Mouse (Mus musculus) gastrocnemius, adult 18-20 months (tissue): ENCODE results near the gene Sema6d. TPM values are rescaled to one million over a fixed set of nuclear protein-coding genes. Genes with fewer than 3 reads are reported as not detected.

ENCODE experiments used
- DNase-seq: peaks from one replicate; pipeline ENCODE4 v3.0.0; 2021; ENCODE audit warnings: low spot score
- total RNA-seq, 2 experiments: library from RNA; stranded (reverse); gene quantifications; 2 replicates each; pipeline ENCODE4 v1.2.3; 2021

Sema6d gene
- total RNA-seq, 2 experiments from 2014 or later, result 8.4 to 11.2 TPM

DNA sequence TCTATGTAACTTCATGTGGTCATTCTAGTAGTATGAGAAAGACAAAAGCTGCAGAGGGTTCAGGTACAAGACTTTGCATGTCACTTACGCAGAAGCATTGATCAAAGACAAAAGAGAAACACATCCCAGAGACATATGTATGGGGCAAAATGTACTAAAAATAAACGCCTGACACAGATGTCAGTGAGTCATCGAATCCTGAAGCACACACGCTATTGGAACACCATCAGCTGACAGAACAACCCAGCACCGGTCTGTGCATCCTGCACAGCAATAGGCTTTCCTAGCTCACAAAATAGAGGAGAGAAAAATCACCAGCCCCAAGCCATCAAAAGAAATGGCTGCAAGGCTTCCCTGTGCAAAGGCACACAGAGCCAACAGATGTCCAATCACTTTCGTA, 443.8 kb downstream of the Sema6d start:
- no peak for DNase-seq

DNA sequence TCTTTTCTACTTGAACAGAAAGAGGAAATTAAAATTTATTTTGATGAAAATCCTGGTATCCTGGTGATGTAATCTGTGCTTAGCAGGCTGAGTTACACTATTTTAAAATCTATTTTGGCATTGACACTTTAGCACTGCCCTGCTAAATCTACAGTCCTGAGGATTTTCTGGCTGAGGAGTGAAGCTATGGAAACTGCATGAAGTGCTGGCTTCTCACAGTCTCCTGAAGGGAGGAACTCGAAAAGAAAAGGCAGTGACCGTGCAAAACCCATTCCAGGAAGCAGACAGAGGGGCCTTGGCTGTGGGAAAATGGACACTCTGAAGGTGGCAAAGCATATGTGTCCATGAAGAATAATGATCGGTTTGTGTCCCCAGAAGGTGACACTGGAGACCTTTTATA, 460.5 kb downstream of the Sema6d start:
- DNase-seq, result no peak

DNA sequence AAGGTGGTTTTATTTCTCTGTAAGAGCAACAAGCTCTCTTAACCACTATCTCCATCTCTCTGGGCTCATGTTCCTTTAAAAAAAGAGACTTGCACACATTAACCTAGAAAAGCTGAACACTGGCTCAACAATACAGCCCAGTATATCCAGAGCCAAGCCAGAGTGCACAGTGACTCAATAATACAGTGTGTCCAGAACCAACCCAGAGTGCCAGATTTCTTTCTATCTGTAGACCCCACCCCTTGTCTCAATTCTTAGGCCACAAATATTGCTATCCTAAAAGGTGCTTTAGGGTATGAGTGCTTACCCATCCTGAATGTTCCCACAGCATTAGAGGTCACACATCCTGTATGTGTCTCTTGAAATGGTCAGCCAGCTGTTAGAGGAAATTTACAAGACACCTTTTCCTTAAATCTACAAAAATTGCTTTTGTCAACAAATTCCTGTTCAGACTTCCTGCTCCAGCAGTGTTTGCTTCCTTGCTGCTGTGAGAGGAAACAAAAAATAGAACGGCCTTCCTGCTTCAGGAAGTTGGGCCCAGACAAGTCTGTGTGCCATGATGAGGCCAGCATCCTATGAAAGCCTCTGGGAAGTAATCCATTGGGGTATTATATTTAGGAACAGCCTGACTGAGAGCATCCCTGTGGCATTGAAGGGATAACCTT, 465.1 kb downstream of the Sema6d start:
- no peak for DNase-seq

DNA sequence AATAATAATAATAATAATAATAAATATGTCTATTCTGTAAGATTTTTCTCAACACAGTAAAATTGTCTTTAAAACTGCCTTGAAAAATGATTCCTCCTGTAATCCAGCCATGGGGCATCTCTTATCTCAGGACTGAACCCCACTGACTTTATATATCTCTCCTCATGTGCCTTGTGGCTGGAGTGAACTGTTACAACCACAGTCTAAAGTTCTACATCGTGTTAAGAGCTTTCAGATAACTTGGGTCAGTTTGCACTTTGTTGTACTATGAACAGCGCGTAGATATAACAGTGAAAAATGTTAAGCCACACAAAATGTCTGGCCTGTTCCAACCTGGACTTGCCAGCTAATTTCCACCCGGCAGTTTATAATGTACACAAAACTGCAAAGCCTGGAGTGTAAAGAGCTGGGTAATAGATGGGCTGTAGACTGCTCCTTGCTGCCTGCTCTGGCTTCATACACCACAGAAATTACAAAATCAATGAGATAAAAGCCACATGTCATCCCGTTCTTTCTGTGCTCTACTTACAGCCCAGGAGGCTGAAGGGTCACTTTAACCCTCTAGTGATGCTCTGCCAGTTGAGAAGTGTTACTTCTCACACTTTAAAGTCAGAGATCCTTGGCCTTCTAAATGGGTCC, 467.2 kb downstream of the Sema6d start:
- no peak for DNase-seq

DNA sequence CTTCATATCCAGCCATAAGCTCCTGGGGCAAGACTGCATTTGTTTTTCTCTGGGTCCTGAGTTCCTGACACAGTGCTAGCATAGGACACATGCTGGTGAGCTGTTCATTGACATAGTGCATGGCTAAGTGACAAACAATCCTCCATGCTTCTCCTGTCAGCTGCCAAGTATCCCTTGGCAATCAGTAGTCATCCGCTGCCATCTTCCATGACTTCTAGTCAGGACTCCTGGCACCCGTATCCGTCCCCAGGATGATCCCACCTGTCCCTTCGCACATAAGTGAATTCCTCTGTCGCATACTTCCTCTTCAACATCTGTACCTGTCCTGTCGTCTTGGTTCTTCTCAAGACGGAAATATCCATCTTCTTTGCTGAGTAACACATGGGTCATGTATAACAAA, 468.3 kb downstream of the Sema6d start:
- no peak for DNase-seq

DNA sequence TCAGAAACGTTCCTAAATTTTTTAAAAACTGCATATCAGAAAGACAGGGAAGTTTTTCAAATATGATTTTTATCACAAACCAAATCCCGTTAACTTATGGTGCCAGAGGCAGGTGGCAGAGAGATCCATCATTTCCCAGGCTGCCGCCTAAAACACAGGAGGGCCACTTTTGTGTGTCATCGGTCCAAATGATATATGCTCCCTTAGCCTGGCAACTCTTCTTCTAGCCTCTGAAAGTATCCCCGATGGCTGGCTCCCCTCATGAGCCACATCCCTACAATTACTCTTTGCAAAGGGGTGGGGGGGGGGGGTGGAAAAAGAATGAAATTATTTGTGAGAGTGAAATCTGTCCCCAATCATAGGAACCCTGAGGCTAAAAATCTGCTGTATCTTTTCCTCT, 471.9 kb downstream of the Sema6d start:
- DNase-seq, result no peak

DNA sequence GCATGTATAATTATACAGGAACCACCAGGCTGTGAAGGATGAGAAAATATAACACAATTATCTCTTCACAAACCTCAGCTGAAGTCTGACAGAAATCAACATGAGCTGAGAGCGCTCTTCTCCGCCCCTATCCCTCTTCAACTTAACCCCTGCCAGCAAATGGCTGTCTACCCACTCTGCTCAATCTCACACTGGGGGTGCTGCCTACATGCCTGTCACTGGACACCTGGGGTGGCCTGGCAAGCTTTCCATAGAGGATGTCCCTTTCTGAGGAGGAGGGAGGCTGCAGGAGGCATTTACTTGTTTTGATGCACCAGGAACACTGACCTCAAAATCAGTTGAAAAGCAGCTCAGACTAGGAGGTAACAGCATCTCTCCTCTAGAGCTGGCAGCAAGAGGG, 472.3 kb downstream of the Sema6d start:
- no peak for DNase-seq

DNA sequence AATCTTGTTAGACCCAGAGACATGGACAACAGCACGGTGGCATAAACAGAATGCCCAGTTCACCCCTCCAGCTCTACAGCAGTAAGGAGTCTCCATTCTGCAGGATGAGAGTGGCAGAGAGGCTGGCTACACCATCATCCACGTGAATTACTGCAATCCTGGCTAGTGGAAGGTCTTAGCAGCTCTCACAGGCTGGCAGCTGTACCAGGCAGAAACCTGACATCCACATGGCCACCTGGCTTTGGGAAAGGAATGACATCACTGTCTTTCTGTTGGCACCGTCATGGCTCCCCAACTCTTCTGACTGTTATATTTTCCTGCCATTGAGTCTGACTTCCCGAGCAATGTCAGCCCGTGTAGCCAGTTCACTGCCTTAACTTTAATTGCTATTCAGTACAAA, 474.0 kb downstream of the Sema6d start:
- no peak for DNase-seq

DNA sequence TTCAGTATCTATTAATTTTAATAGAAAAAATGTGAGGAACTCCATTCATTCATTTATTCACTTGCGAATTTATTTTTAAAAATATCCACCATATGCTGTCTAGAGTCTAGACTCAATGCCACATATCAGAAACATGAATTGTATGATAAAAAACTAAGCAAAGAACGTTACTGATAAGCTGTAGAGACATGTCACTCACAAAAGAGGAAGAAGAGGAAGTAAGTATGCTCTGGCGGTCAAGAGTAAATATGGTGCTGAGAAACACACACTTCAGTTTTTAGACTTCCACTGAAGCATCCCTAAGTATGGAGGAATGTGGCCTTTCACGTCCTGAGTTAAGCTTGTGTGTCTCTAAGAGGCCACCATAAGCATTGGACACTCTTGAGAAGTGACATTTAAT, 484.0 kb downstream of the Sema6d start:
- no peak for DNase-seq

DNA sequence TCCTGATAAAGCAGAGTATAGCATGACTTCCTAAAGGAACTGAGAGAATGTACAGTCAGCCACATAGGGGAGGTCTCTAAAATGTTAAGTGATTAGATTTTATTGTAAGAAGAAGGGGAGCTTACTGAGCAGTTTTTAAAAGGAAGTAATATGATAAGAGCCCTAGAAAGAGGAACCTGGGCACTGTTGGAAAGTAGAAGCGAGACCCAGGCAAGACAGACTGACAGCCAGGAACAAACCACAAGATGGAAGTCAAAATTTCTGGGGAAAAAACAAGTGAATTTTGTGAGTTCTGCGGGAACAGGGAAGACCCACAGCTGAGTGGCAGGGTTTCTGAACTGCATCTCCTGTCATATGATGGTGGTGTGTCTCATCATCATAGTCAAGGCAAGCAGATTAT, 486.3 kb downstream of the Sema6d start:
- no peak for DNase-seq

DNA sequence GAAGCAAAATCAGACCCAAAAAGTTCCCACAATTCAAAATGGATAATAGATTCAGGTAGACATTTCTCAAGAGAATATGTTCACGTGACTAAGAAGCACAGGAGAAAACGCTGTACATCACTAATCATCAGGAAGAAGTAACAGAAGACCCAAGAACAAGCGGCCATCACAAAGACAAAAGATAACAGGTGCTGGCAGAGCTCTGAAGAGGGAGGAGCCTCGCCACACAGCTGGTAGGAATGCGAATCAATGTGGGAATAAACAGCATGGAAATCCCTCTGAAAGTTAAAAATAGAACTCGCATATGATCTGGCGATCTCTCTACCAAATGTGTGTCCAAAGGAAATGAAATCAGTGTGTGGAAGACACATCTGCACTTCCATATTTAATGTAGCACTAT, 493.8 kb downstream of the Sema6d start:
- DNase-seq, result no peak

DNA sequence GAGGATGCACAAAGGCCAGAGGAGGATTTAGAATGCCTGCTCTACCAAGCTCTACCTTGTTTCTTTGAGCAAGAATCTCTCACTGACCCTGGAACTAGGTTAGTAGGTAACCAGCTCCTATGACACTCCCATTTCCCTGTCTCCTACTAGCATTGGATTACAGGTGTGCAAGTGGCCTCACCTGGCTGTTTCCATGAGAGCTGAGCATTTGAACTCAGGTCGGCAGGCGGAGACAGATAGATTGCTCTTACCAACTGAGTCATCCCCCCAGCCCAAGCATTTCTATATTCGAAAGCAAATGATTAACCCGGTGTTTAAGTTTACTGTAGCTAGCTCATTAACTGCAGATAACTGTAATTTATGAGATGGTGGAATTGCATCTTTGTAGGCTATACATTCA, 503.0 kb downstream of the Sema6d start:
- no peak for DNase-seq

DNA sequence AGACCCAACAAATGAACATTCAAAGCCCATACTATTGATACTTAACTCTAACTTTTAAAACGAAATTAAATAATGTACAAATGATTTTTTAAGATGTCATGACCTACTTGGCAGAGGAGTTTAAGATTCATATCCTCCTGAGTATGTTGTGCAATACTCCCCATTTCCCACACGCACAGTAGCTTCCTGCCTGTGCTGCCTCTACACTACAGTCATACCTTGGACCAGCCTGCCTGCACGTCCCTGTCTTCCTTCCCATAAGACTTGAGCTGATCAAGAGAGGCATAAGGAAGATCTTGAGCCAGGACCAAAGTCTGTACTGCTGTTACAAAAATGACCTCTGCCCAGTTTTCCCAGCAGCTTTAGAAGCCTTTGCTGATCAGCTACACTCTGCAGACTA, 509.2 kb downstream of the Sema6d start:
- no peak for DNase-seq

DNA sequence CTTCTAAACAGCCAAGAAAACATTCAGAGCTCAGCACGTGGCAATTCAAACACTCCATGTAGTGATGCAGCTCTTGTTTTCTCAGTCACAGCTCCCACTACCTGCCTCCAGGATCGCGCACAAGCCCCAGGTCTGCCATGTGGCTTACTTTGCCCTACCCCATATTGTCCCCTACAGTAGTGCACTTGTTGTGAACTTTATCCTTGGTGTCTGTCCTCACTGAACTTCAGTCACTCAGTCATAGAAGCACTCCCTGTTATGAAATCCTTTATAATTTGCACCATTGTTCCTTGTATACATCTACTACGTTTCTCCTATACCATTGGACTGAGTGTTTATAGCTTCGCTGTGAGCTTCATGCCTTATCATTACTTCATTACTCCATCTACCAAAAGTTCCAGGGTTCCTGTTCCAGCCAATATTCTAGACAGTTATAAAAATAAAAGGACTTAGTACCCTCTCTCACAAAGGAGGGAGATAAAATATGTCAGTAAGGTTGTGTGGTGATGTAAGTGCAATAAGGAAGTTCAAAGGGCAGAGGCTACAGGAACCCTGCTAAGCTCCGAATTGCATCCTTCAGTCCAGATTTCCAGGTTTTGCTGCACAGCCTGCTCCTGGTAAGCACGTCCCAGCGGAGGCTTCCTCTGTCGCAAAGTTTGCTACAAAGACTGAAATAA, 512.1 kb downstream of the Sema6d start:
- no peak for DNase-seq

DNA sequence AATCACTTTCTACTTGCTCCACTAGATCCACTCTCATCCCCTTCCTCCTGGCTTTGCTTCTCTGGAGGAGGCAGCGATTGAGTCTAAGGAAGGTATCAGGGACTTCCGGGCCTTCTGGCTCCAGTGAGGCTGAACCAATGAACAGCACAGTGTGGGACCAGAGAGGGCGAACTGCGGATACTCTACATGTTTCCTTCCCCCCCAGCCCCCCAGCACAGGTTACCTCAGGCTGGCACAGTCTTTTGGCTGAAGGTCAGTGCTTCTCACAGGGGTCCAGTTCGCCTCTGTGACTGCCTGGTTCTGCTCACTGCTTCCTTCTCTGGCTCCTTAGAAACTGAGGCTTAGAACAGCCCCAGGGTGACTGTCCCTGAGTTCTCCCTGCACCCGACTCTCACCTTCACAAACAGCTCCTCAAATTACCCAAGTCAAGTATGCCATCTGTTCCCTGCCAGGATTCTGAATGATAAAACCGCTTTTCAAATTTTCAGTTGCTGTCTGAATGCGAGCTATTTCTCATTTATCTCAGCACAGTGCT, 512.7 kb downstream of the Sema6d start:
- DNase-seq, result no peak

DNA sequence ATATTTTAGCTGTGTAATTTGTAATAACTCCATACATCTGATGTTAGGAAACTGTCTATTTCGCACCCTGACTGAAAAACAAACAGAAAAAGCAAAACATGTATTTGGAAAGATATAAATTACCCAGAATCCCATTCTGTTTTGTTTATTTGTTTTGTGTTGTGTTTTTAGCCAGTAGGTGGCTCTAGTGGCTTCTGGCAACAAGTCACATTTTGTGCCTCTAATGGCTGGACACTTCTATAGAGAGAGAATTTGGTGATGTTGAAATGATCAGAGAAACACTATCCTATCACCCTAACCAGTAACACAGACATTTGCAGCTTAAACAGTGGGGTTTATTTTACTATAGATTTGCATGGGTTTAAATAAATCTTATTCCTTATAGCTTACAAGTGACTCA, 515.6 kb downstream of the Sema6d start:
- DNase-seq, result no peak

DNA sequence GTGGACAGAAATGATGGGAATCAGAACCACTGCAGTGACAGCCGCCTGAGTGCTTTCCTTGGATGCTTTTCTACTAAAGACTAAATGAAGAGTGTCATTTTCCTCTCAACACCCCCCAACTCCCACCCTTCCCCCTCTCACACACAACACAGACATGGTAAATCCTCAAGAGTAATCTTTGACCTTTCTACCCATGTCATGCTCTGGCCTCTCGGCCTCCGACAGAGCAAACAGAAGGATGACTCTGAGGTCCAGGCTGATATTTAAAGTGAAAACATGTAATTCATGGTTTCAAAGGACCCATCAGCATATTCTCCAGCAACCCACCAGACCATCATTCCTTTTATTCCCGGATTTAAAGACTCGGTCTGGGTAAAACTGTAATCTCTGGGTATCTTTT, 518.2 kb downstream of the Sema6d start:
- DNase-seq, result no peak

DNA sequence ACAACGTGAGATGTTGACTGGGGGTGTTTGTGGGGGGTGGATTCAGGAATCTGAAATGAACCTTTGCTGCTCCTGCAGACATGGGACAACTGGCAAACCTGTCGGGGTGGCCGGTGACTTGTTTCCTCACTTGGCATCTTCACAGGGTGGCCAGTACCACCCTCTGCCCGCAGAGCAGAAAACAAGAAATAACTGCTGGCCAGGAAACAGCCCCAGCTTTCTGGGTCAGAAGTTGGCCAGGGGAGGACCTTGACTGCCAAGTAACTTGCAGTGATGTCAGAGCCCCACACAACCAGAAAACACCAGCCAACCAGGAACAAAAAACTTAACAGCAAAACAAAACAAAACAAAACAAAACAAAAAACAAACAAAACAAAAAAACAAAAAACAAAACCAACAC, 518.8 kb downstream of the Sema6d start:
- DNase-seq, result no peak

DNA sequence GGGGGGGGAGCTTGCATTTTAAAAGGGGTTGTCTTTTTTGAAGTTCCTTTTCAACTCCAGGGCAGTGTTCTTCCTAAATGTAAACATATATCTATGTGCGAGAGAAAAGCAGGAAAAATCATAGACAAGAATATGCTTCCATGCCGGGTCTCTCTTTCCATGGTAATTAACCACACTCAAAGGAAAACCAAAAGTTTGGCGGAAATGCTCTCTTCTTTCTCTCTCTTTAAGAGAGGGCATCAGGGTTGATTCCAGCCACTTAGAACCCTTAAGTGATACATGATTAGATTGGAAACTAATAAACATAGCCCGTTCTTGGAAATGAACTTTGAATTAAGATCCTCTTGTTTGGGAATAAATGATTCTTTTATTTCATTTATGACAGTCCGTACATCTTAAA, 519.2 kb downstream of the Sema6d start:
- no peak for DNase-seq

DNA sequence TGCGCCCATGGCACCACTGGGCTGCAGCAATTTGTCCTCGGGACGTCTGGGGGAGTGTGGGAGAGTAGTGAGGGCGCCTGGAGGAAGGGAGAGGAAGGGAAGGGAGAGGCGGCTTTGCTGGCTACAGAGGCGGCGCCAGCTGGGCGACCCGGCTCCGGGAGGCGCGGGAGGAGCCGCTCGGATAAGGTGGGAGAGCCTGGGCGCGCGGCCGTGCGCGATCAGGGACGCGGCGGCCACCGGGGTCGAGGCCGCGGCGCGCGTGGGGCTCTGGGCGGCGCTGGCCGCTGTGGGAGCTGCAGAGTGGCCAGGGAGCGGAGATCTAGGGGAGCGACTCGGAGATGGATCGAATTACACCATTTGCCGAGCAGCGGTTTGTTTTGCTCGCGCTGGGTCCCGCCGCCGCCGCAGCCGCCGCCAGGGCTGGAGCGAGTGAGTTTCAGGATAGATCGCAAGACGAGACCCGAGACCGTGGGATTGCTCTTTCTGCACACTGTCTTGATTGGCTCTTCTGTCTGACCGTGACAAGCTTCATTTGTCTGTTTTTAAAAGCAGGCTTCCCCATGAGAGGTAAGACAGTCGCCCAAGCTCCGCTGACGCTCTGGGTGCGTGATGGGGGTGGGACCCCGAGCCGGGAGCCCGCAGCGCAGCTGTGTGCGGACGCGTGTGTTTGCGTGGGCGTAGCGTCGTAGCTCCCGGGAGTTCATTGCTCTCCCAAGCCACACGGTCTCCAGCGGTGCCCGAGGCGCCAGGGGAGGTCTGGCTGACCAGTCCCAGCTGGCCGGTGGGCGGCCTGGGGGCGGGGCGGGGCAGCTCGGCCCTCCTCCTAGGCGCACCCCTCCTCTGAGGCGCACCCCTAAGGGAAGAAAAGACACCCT, 520.2 kb downstream of the Sema6d start:
- peak; percentile 86 for DNase-seq

DNA sequence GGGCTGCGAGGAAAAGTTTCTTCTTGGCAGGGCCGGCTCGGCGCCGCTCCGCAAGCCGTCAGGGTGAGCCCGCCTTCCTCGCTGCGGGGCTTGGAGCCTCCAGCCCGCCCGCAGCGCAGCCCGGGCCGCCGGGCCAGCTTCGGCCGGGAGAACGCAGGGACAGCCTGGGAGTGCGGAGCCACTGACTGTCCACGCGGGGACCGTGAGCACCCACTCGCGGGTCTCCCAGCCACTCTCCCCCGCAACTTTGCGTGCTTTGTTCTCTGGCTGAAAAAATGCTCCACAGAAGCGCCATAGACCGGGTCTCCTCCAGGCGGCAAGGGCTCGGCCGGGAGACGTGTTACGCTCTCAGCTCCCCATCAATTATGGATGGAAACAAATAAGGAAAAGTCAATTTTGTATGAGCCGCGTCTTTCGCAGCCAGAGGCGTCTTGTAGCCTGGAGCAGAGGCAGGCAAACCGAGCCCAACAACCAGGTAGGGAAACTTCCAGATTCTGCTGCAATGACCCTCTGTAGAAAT, 520.9 kb downstream of the Sema6d start:
- DNase-seq, result no peak

DNA sequence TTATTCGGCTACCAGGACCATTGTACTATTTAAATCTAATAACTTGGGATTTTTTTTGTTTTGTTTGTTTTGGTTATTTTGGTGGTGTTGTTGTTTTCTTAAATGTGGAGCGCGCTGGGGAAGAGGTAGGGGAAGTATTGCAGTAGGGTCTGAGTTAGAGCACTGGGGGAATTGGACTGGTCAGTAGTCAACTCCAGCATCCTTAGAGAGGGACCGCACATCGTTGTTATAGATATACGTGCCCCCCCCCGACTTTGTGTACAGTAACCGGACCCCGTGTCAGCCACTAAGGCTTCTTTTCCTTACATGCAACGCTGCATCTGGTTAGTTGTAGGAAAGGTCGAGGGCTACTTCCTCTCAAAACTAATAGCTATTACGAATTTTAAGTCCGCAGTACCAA, 521.5 kb downstream of the Sema6d start:
- DNase-seq, result no peak
